Mouse (Mus musculus) spleen, embryonic (tissue): Measurements from ENCODE around the gene Gtf2a2.

ENCODE experiments used
- CTCF ChIA-PET: fragments of 350-600 bp; sonication (Branson Sonifier 250); formaldehyde crosslinking; loops from one replicate; lab custom pipeline; 2022; lab: Charles Lee

Gene Gtf2a2

DNA sequence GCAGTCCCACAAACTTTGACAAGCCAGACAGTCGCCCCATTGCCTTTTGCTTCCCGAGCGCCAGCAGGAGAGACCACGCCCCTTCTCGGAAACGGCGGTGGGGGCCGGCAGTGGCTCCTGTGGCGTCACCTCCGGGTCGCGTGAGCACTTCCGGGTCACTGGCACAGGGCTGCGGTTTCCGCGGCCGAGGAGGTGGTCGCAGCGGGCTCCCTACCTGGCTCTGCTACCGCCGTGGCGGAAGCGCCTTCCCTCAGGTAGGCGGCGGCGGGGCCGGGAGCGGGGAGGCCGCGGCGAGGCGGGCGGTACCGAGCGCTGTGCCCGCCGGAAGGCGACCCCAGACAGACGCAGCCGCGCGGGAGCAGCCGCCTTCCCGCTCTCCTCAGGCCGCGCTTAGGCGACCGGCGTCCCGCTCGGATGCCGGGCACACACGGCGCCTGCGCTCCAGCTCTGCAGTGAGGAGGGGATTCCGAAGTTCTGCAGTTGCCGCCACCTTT, at the start of gene Gtf2a2:
Gtf2a2 (plus strand) TSS at position 143 of the 494 bp plus-strand sequence.
- CTCF ChIA-PET: no interaction called here

- CTCF ChIA-PET: no interaction called here
Measured at GRCm38 (mm10) chr9:69964370-69964769, 48.0 kb upstream of the Gtf2a2 start.

- CTCF ChIA-PET: no interaction called here
Measured at GRCm38 (mm10) chr9:69985526-69985925, 26.8 kb upstream of the Gtf2a2 start.

DNA sequence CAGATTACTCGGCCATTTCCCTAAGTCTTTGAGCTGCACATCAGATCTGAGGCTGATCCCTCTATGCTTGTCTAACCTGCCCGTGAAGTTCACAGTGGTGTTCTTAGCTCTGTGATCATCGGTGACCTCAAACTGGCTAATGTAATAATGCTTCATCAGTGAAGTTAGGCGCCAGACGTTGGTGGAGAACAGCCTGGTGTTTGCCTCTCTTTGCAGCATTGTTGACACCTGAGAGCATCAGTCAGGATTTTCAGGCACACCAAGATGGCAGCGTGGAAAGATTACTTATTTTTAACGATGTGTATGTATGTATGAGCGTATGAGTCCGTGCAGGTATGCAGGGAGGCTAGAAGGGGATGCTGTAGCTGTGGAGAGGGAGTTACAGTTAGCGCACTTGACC, 26.3 kb upstream of the Gtf2a2 start:
- CTCF ChIA-PET: no interaction called here

- CTCF ChIA-PET: no interaction called here
Measured at GRCm38 (mm10) chr9:69986571-69986970, 25.8 kb upstream of the Gtf2a2 start.

DNA sequence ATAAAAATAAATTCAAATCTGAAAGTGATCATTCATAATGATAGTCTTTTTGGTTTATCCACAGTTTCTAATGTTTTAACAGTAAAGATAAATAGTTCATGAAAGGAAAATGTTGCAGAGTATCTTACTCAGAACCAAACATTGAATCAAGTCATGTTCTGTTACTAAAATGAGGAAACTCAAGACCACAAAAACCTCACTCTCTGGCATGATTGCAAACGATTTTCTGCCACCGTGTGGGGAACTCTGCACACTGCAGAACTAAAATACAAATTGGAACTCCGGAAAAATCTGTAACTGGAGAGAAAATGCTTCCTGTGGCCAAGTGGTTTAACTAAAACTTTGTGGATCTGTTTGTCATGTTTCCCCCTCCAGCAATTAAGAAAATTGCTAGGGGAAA, 24.8 kb upstream of the Gtf2a2 start:
- CTCF ChIA-PET: no interaction called here

- CTCF ChIA-PET: interaction anchor here (0.6 to 0.7 kb wide), 2 partner anchors 12 to 128 kb away, joined by 3 to 4 read pairs; no protein-coding TSS in a partner anchor
Measured at GRCm38 (mm10) chr9:69988706-69989302, 23.5 kb upstream of the Gtf2a2 start.

DNA sequence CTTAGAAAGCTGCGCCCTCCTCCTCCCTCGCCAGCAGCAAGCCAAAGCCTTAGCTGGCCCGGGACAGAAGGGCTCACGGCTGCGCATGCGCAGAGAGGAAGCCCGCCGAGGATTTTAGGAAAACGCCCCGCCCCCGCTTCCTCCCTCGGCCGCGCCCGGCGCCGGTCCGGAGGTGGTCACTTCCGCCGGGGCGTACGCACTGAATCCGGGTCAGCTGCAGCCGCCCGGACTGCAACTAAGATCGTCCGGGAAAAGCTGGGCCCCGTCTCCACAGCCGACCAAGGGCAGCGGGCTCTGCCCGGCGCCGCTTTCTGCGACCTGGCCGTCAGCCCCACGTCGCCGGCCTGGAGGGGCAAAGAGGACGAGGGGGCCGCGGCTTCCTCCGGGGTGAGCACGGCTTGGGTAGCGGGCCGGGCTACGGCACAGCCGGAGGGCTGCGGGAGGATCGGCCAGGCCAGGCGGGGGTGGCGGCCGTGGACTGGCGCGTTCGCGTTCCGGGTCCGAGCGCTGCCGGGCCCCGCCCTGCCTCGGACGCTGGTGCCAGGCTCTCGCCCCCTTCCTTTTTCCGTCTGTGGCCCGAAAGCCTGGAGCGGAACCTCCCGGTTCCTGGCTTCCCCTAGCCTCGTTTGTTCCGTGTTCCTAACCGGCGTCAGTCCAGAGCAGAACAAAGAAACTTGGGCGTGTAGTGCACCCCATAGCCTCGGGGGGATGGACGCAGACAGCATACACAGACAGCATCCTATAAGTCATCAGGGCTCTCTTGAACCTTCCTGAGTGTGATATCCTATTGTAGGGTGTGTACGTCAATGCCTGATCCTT, 22.8 kb upstream of the Gtf2a2 start, which contains the start of gene Bnip2:
Bnip2 (plus strand) TSS at position 164 of the 819 bp plus-strand sequence.
- CTCF ChIA-PET: interaction anchor here (0.6 kb wide), 1 partner anchor 129 kb away, joined by 3 read pairs; no protein-coding TSS in a partner anchor

GRCm38 (mm10) chr9:69990346-69990745, 22.0 kb upstream of the Gtf2a2 start:
- CTCF ChIA-PET: no interaction called here

DNA sequence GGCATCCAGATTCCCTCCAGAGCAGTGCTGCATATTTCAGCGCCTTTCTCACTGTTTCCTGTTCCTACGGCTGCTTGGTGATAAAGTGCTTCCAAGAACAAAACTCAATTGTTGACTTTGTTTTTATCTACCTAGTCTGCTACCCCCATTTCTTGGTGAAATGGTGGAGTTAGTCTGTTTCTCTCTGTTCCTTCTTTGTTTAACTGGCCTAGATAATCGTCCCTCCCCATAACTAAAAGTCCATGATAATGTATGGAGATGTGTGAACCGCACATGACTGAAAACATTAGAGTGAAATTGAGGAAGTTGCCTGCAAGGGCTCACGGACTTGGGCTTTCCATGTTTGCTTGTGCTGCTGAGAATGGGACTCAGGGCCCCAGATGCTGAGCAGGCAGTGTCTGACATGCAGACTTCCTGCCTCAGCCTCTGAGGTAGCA, 19.5 kb upstream of the Gtf2a2 start:
- CTCF ChIA-PET: no interaction called here

- CTCF ChIA-PET: interaction anchor here (0.6 kb wide), 1 partner anchor 79 kb away, joined by 9 read pairs; no protein-coding TSS in a partner anchor
Measured at GRCm38 (mm10) chr9:69993479-69993878, 18.9 kb upstream of the Gtf2a2 start.

- CTCF ChIA-PET: interaction anchor here (0.6 kb wide), 1 partner anchor 372 kb away, joined by 8 read pairs; no protein-coding TSS in a partner anchor
Measured at GRCm38 (mm10) chr9:69994547-69994946, 17.8 kb upstream of the Gtf2a2 start.

DNA sequence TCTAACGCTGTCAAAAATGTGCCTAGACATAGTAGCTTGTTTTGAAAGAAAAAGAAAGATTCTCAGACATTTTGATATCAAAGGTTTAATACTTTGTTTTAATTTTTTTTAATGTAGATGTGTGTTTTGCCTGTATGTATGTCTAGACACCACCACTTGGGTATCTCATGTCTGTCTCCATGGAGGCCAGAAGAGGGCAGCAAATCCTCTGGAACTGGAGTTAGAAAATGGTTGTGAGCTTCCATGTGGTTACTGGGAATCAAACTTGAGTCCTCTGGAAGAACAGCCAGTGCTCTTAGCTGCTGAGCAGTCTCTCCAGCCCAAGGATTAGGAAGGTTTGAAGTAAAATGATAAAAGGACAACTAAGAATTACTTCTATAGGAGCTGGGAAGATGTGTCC, 13.0 kb upstream of the Gtf2a2 start:
- CTCF ChIA-PET: no interaction called here

DNA sequence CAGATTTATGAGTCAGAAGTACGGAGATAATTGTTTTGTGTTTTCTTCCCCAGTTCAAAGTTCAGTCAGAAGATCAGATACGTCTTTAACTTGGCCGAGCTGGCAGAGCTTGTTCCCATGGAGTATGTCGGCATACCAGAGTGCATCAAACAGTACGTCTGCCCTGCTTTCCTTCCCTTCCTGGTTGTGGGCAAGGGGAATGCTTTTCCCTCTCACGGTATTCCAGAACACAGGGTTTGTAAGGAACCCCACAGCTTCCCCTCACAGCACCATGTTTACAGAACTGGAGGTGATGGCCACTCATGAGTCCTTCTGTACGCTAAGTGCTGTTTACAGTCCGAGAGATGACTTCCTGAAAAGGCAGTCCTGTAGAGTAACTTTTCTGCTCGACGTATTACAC, 8.8 kb upstream of the Gtf2a2 start:
- CTCF ChIA-PET: no interaction called here

DNA sequence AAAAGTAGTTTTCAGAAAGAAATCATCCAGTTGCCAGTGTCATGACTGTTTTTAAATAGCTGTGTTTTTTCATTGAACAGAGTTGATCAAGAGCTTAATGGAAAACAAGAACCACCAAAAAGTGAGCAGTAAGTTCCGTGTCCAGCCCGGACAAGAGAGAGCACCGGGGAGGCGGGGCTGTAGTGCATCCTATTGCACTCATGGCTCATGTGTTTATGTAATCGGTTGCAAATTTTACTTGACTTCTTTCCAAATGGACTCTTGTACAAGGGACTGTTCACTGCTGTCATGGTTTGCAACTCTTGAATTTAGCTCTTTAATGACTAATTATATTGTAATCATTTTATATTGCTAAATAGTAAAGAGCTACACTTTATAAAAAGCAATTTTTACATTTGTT, 5.4 kb upstream of the Gtf2a2 start:
- CTCF ChIA-PET: no interaction called here

GRCm38 (mm10) chr9:70007506-70008248, 4.7 kb upstream of the Gtf2a2 start:
- CTCF ChIA-PET: no interaction called here

DNA sequence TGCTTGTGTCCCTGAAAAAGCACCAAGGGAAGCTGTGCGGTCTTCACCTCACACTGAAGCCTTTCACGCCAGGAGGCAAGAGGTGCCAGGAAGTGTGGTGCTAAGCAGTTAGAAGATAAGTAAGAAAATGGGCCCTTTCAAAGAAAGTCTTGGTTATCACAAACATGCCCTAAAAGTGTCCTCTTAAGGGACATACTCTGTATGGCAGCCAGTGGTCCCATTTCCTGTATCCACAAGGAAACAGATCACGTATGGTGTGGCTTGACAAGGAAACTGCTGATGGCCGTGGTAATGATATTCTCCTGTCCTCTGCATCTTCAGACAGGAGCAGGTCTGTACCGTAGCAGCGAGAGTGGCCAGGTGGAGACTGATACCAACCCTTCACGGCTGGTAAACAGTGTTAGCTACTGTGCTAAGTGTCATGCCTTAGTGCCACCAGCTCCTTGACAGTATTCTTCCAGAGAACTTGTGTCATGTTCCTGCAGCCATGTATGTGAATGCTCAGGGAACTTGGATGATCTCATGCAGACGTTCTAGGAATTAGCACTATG, 2.5 kb upstream of the Gtf2a2 start:
- CTCF ChIA-PET: no interaction called here

- CTCF ChIA-PET: no interaction called here
Measured at GRCm38 (mm10) chr9:70010781-70011473, 1.4 kb upstream of the Gtf2a2 start.

- CTCF ChIA-PET: no interaction called here
Measured at GRCm38 (mm10) chr9:70011537-70012407, 578 bp upstream of the Gtf2a2 start.

GRCm38 (mm10) chr9:70015632-70016031, 3.3 kb downstream of the Gtf2a2 start:
- CTCF ChIA-PET: no interaction called here
